Mouse (Mus musculus) limb, embryonic 14.5 days (tissue): ENCODE measurements around the gene Kctd14. TPM values are rescaled to one million over a fixed set of nuclear protein-coding genes. Genes with fewer than 3 reads are reported as not detected.

ENCODE experiments used
- ATAC-seq: fragments of 200-750 bp; cut with Nextera tagmentation; 2 replicates; pipeline ENCODE4 v1.8.0; 2017; ENCODE audit warnings: low read depth, moderate number of reproducible peaks, moderate TSS enrichment; ENCODE audit not compliant: low FRiP score
- DNase-seq: peaks from one replicate; pipeline ENCODE4 v3.0.0-alpha.2; 2015; ENCODE audit warnings: low spot score
- H3K27ac ChIP-seq: fragments of 300-500 bp; sonication (generic); replicated peaks from 2 replicates; pipeline ENCODE4 v1.5.1; 2014; ENCODE audit warnings: low read depth, mild to moderate bottlenecking, low read length, moderate library complexity, mixed read lengths
- H3K27me3 ChIP-seq: fragments of 300-500 bp; sonication (generic); 2 replicates; pipeline ENCODE4 v1.6.1; 2014; ENCODE audit warnings: low read length, mixed read lengths; ENCODE audit not compliant: control insufficient read depth, insufficient read depth
- H3K36me3 ChIP-seq: fragments of 300-500 bp; sonication (generic); 2 replicates; pipeline ENCODE4 v1.6.1; 2014; ENCODE audit warnings: mild to moderate bottlenecking, low read length, moderate library complexity, mixed read lengths; ENCODE audit not compliant: control insufficient read depth, insufficient read depth
- H3K4me1 ChIP-seq: fragments of 300-500 bp; sonication (generic); 2 replicates; pipeline ENCODE4 v1.6.1; 2014; ENCODE audit warnings: antibody characterized with exemption, low read length, mixed read lengths; ENCODE audit not compliant: control insufficient read depth, insufficient read depth
- H3K4me2 ChIP-seq: fragments of 300-500 bp; sonication (generic); replicated peaks from 2 replicates; pipeline ENCODE4 v1.6.1; 2014; ENCODE audit warnings: low read depth, mild to moderate bottlenecking, low read length, moderate library complexity; ENCODE audit not compliant: severe bottlenecking
- H3K4me3 ChIP-seq: fragments of 300-500 bp; sonication (generic); replicated peaks from 2 replicates; pipeline ENCODE4 v1.5.1; 2014; ENCODE audit warnings: low read length
- H3K9ac ChIP-seq: fragments of 300-500 bp; sonication (generic); 2 replicates; pipeline ENCODE4 v1.6.1; 2014; ENCODE audit warnings: mild to moderate bottlenecking, low read depth, low read length, moderate library complexity; ENCODE audit not compliant: severe bottlenecking
- H3K9me3 ChIP-seq: fragments of 300-500 bp; sonication (generic); 2 replicates; pipeline ENCODE4 v1.6.1; 2016; ENCODE audit warnings: low read length; ENCODE audit not compliant: control insufficient read depth
- POLR2A ChIP-seq: fragments of 200-500 bp; IDR thresholded peaks from 2 replicates; pipeline ENCODE4 v1.8.0; 2012; ENCODE audit warnings: inconsistent platforms, mild to moderate bottlenecking, moderate library complexity, borderline replicate concordance; ENCODE audit not compliant: insufficient read depth, insufficient read length; ENCODE audit errors: extremely low read depth
- WGBS: fragments of 180-500 bp; shearing (Covaris S2); extraction: QIAGEN DNeasy Blood & Tissue Kit; methylation state at CpG from one replicate; pipeline ENCODE4 v1.1.7; 2014; 5-methylcytosine and 5-hydroxymethylcytosine counted together
- polyA plus RNA-seq, 2 experiments: library from polyadenylated mRNA; depleted of rRNA in 1 of 2; stranded (reverse) in 1 of 2; unstranded in 1 of 2; fragments of >200 nt; fragmentation: Nextera tagmentation in 1 of 2; extraction: Ambion mirVana in 1 of 2; gene quantifications; 2 replicates each; pipeline versions ENCODE4 v1.2.1 to v1.2.3; 2012 to 2014

Kctd14 gene
- polyA plus RNA-seq, 2 experiments, result 3.2 TPM

DNA sequence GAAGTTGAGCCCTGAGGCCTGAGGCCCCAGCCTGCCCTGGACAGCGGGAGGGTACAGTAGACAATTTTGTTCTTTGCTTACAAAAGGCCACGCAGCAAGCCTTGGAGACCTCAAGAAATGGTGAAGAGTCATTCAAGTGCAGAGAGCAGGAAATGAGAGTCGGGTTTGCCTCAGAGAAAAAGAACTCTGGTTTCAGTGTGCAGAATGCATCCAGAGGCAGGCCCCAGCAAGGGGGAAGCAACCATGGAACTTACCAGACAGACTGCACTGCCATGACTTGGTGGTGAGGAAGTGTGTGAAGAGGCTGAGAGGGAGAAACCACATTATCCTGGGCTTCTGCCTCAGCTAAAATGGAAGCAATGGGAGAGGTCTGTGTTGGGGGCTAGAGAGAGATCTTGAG lies 4.5 kb downstream of the Kctd14 start:
- Histone ChIP-seq H3K4me2 (no peak overlapping the region), H3K9me3 (no peaks in the 10 kb centered on the region), H3K9ac (no peak overlapping the region), H3K36me3 (no peaks in the 10 kb centered on the region), H3K27me3 (no peaks in the 10 kb centered on the region), H3K4me3 (no peak overlapping the region), H3K27ac (no peak overlapping the region), H3K4me1 (peaks cover 9% of the 10 kb centered on the region)
- no peak for DNase-seq
- WGBS, result 78% methylated on average over 3 of the region's 3 CpGs
- no peak for TF ChIP-seq POLR2A
- ATAC-seq, result no peak

GRCm38 (mm10) chr7:97473001-97473400 lies 21.9 kb downstream of the Kctd14 start:
- no peaks in the 10 kb centered on the region for H3K4me1 ChIP-seq
- no peak for ATAC-seq
- H3K4me2 ChIP-seq, result no peak overlapping the region
- H3K9ac ChIP-seq, result no peak overlapping the region
- H3K36me3 ChIP-seq, result no peaks in the 10 kb centered on the region
- H3K27me3 ChIP-seq, result no peaks in the 10 kb centered on the region
- WGBS, result 76% methylated on average over 5 of the region's 5 CpGs
- DNase-seq, result no peak
- no peak overlapping the region for H3K27ac ChIP-seq
- TF ChIP-seq POLR2A, result no peak
- H3K4me3 ChIP-seq, result no peak overlapping the region
- H3K9me3 ChIP-seq, result no peaks in the 10 kb centered on the region

- Histone ChIP-seq H3K9ac (no peak overlapping the region), H3K27ac (no peak overlapping the region), H3K36me3 (no peaks in the 10 kb centered on the region), H3K9me3 (no peaks in the 10 kb centered on the region), H3K4me1 (peaks cover 10% of the 10 kb centered on the region), H3K4me3 (no peak overlapping the region), H3K4me2 (no peak overlapping the region), H3K27me3 (no peaks in the 10 kb centered on the region)
- ATAC-seq, result no peak
- no peak for DNase-seq
- TF ChIP-seq POLR2A, result no peak
- 56% methylated on average over 3 of the region's 3 CpGs for WGBS
Measured at GRCm38 (mm10) chr7:97479349-97479748, 28.2 kb downstream of the Kctd14 start.

GRCm38 (mm10) chr7:97480290-97480689 lies 29.2 kb downstream of the Kctd14 start:
- no peaks in the 10 kb centered on the region for H3K9me3 ChIP-seq
- DNase-seq (peak; percentile 9), ATAC-seq (no peak)
- peaks cover 6% of the 10 kb centered on the region; the same call in 1 of the 2 replicates for H3K36me3 ChIP-seq
- peaks cover 10% of the 10 kb centered on the region for H3K4me1 ChIP-seq
- TF ChIP-seq POLR2A, result no peak
- H3K4me2 ChIP-seq, result peak overlapping the region; percentile 88
- peak overlapping the region; percentile 74 for H3K4me3 ChIP-seq
- H3K9ac ChIP-seq, result peak overlapping the region; percentile 3; the same call in 1 of the 2 replicates
- WGBS, result 22% methylated on average over 3 of the region's 3 CpGs
- no peaks in the 10 kb centered on the region for H3K27me3 ChIP-seq
- H3K27ac ChIP-seq, result no peak overlapping the region; the same call in 1 of the 2 replicates

GRCm38 (mm10) chr7:97480821-97481339 lies 29.8 kb downstream of the Kctd14 start, which contains the start of gene Ints4:
Gene Ints4, plus strand, starts transcription at chr7:97480956.
- DNase-seq (peak; percentile 96), ATAC-seq (peak; percentile 99)
- TF ChIP-seq POLR2A, result peak; percentile 79; the same call in 1 of the 2 replicates
- H3K9ac ChIP-seq, result peak within 1 kb of the TSS; percentile 77
- peaks cover 10% of the 10 kb centered on the region for H3K36me3 ChIP-seq
- no peaks in the 10 kb centered on the region for H3K9me3 ChIP-seq
- peak within 1 kb of the TSS; percentile 74 for H3K4me3 ChIP-seq
- peak within 1 kb of the TSS; percentile 67 for H3K27ac ChIP-seq
- H3K4me1 ChIP-seq, result peaks cover 10% of the 10 kb centered on the region
- H3K27me3 ChIP-seq, result no peaks in the 10 kb centered on the region
- peak within 1 kb of the TSS; percentile 88 for H3K4me2 ChIP-seq
- WGBS, result under 1% methylated on average over 24 of the region's 24 CpGs
